Mouse (Mus musculus) forebrain, embryonic 10.5 days (tissue): ENCODE measurements around the gene Lsg1. TPM values are rescaled to one million over a fixed set of nuclear protein-coding genes. Genes with fewer than 3 reads are reported as not detected.

Experiments used
- polyA plus RNA-seq: library from polyadenylated mRNA; unstranded; fragments of >200 nt; fragmentation: Nextera tagmentation; extraction: Ambion mirVana; gene quantifications from 2 replicates; pipeline ENCODE4 v1.2.1, GENCODE M21; 2016

Gene Lsg1
- polyA plus RNA-seq, 1 experiment from 2014 or later: 87.4 TPM

Other genes with a start within 250 kb of the Lsg1 start
- gene Atp13a3, start 181.6 kb downstream of the Lsg1 start, polyA plus RNA-seq: 9.9 and 10.5 TPM in 2 replicates
- 18.8 and 19.9 TPM in 2 replicates for gene Tmem44, start 36.8 kb downstream of the Lsg1 start, polyA plus RNA-seq
- 13.8 and 14.7 TPM in 2 replicates for gene Fam43a, start 12.1 kb upstream of the Lsg1 start, polyA plus RNA-seq